Mouse (Mus musculus) heart, embryonic 16.5 days (tissue): ENCODE measurements around the gene Bcl2l10. TPM values are rescaled to one million over a fixed set of nuclear protein-coding genes. Genes with fewer than 3 reads are reported as not detected.

ENCODE experiments used
- ATAC-seq: fragments of 200-750 bp; cut with Nextera tagmentation; replicated peaks from 2 replicates; pipeline ENCODE4 v1.8.0; 2017; ENCODE audit warnings: moderate number of reproducible peaks; ENCODE audit not compliant: insufficient read depth, low FRiP score; ENCODE audit errors: extremely low read depth
- H3K27ac ChIP-seq: fragments of 300-500 bp; sonication (generic); 2 replicates; pipeline ENCODE4 v1.5.1; 2014; ENCODE audit warnings: mild to moderate bottlenecking, low read length, control low read depth, moderate library complexity
- H3K27me3 ChIP-seq: fragments of 300-500 bp; sonication (generic); 2 replicates; pipeline ENCODE4 v1.6.1; 2014; ENCODE audit warnings: low read length, mixed read lengths; ENCODE audit not compliant: control insufficient read depth, insufficient read depth
- H3K36me3 ChIP-seq: fragments of 300-500 bp; sonication (generic); 2 replicates; pipeline ENCODE4 v1.6.1; 2014; ENCODE audit not compliant: control insufficient read depth, insufficient read depth
- H3K4me1 ChIP-seq: fragments of 300-500 bp; sonication (generic); 2 replicates; pipeline ENCODE4 v1.6.1; 2014; ENCODE audit warnings: low read length, mixed read lengths; ENCODE audit not compliant: control insufficient read depth, insufficient read depth
- H3K4me2 ChIP-seq: fragments of 300-500 bp; sonication (generic); 2 replicates; pipeline ENCODE4 v1.6.1; 2014; ENCODE audit warnings: low read depth, mild to moderate bottlenecking, control low read depth, low read length
- H3K4me3 ChIP-seq: fragments of 300-500 bp; sonication (generic); 2 replicates; pipeline ENCODE4 v1.5.1; 2014; ENCODE audit warnings: mild to moderate bottlenecking, control low read depth, low read length
- H3K9ac ChIP-seq: fragments of 300-500 bp; sonication (generic); 2 replicates; pipeline ENCODE4 v1.6.1; 2014; ENCODE audit warnings: low read length, control low read depth
- H3K9me3 ChIP-seq: fragments of 300-500 bp; sonication (generic); replicated peaks from 2 replicates; pipeline ENCODE4 v1.6.1; 2016; ENCODE audit warnings: low read length; ENCODE audit not compliant: control insufficient read depth
- WGBS: fragments of 180-500 bp; shearing (Covaris S2); extraction: QIAGEN DNeasy Blood & Tissue Kit; methylation state at CpG from one replicate; pipeline ENCODE4 v1.1.7; 2014; 5-methylcytosine and 5-hydroxymethylcytosine counted together
- polyA plus RNA-seq: library from polyadenylated mRNA; unstranded; fragments of >200 nt; fragmentation: Nextera tagmentation; extraction: Ambion mirVana; gene quantifications from 2 replicates; pipeline ENCODE4 v1.2.1, GENCODE M21; 2015

Gene Bcl2l10
- polyA plus RNA-seq, 1 experiment from 2014 or later: not detected

DNA sequence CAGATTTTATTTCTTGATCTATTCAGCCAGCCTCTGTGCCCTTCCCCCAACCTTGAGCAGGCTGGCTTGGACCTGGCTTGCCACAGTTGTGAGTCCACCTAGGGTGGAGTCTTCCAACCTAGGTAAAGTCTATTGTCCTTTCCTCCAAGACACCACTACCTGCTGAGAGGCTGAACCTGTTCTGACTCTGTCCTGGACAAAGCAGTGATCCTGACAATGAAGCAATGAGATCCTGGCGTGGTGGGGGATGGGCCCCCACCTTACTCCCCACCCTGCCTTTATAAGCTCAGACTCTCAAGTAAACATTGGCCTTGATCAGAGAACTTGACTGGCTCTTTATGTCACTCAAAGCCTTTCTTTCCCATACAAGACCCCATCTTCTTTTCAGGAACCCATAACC is 28.9 kb downstream of the Bcl2l10 start:
- WGBS: 62% methylated on average over 1 of the region's 1 CpGs
- H3K4me1 ChIP-seq: no peaks in the 10 kb centered on the region
- no peak overlapping the region for H3K27ac ChIP-seq
- H3K4me3 ChIP-seq: no peak overlapping the region
- H3K36me3 ChIP-seq: no peaks in the 10 kb centered on the region
- 0 out of 2 replicates have a peak, but pooled peaks cover 2% of the 10 kb centered on the region for H3K9me3 ChIP-seq
- ATAC-seq: no peak
- no peak overlapping the region for H3K9ac ChIP-seq
- no peak overlapping the region for H3K4me2 ChIP-seq
- H3K27me3 ChIP-seq: no peaks in the 10 kb centered on the region

DNA sequence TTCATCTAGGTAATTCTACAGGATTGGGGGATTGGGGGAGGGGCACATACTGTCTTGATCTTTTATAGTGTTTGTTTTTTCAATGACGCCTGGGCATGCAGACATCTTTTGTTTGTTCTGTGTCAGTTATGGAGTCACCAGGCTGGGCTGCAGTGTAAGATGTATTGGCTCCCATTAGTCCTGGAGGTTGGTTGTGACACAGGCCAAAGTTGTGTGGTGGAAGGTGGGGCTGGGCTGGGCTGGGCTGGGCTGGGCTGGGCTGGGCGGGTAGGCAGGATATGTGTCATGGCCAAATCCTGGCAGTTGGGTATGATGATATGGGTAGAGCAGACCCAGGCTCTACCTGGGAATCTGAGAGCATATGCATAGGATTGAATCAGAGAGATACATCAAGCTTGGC is 31.2 kb downstream of the Bcl2l10 start:
- no peak for ATAC-seq
- WGBS: 85% methylated on average over 2 of the region's 2 CpGs
- no peak overlapping the region for H3K4me3 ChIP-seq
- 0 out of 2 replicates have a peak, but pooled peaks cover 2% of the 10 kb centered on the region for H3K9me3 ChIP-seq
- H3K27ac ChIP-seq: no peak overlapping the region
- H3K4me1 ChIP-seq: no peaks in the 10 kb centered on the region
- H3K9ac ChIP-seq: no peak overlapping the region
- no peaks in the 10 kb centered on the region for H3K36me3 ChIP-seq
- no peaks in the 10 kb centered on the region for H3K27me3 ChIP-seq
- no peak overlapping the region for H3K4me2 ChIP-seq

DNA sequence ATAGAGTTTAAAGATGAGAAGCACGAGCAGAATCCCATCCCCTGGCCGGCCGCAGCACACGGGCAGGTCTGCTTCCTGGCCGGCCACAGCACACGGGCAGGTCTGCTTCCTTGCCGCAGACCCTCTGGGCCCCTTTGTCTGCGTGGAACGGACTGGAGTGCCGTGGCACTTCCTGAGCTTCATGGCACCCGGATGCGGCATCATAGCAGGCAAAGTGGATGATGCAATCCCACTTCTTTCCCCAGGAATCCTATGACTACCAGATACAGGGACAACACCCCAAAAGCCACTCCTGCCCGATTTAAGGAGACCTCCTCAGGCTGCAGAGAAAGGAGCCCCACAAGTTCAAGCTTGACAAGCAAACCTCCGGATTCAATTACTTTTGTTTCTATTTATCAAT is 35.3 kb downstream of the Bcl2l10 start:
- ATAC-seq: no peak
- Histone ChIP-seq H3K4me1 (no peaks in the 10 kb centered on the region), H3K4me3 (no peak overlapping the region), H3K27ac (no peak overlapping the region), H3K27me3 (no peaks in the 10 kb centered on the region), H3K9me3 (no peaks in the 10 kb centered on the region), H3K4me2 (no peak overlapping the region), H3K36me3 (peaks cover 13% of the 10 kb centered on the region), H3K9ac (no peak overlapping the region)
- 85% methylated on average over 14 of the region's 14 CpGs for WGBS

DNA sequence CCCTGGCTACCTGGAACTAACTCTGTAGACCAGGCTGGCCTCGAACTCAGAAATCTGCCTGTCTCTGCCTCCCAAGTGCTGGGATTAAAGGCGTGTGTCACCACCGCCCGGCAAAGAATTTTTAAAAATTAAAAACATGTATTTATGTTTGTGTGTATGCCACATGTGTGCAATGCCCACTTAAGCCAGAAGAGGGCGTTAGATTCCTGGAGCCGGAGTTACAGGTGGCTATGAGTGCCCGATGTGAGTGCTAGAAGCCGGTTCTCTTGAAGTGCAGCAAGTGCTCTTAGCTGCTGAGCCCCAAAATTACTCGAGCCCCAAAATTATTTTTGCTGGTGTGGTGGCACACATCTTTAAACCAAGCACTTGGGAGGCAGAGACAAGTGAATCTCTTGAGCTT is 36.2 kb downstream of the Bcl2l10 start:
- H3K27ac ChIP-seq: no peak overlapping the region

DNA sequence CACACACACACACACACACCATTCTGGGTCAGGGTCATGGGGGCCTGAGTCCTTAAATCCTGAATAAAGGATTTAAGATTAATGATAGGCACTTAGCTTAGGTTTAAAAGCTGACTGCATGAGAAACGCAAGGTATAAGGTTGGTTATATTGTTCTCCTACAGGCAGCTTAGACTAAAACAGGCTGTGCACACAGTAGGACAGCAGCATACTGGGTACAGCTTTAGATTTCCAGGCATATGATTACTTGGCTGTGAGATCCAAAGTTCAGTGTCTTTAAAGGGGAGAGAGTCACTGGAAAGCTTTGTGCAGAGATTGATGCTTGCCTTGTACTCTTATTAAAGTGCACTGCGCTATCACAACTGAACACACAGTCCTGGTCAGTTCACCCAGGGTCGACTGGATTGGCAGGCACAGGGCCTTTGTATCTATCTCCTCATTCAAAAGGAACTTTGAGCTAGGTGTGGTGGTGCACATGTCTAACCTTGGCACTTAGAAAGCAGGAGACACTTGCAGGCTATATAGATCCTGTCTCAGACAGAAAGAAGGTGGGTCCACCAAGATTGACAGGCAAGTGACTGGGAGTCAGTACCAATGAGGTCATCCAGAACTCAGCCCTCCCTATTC is 36.9 kb downstream of the Bcl2l10 start:
- no peaks in the 10 kb centered on the region for H3K27me3 ChIP-seq
- H3K4me3 ChIP-seq: no peak overlapping the region
- H3K4me2 ChIP-seq: no peak overlapping the region
- H3K9ac ChIP-seq: no peak overlapping the region
- 84% methylated on average over 3 of the region's 3 CpGs for WGBS
- no peaks in the 10 kb centered on the region for H3K4me1 ChIP-seq
- no peak for ATAC-seq
- H3K36me3 ChIP-seq: peaks cover 26% of the 10 kb centered on the region
- no peaks in the 10 kb centered on the region for H3K9me3 ChIP-seq
- no peak overlapping the region for H3K27ac ChIP-seq

More for the DNA sequence above, 36.2 kb downstream of the Bcl2l10 start:
- Histone ChIP-seq H3K36me3 (peaks cover 19% of the 10 kb centered on the region), H3K9me3 (no peaks in the 10 kb centered on the region), H3K4me3 (no peak overlapping the region), H3K4me1 (no peaks in the 10 kb centered on the region), H3K9ac (no peak overlapping the region), H3K27me3 (no peaks in the 10 kb centered on the region), H3K4me2 (no peak overlapping the region)
- 85% methylated on average over 9 of the region's 9 CpGs for WGBS
- ATAC-seq: no peak

DNA sequence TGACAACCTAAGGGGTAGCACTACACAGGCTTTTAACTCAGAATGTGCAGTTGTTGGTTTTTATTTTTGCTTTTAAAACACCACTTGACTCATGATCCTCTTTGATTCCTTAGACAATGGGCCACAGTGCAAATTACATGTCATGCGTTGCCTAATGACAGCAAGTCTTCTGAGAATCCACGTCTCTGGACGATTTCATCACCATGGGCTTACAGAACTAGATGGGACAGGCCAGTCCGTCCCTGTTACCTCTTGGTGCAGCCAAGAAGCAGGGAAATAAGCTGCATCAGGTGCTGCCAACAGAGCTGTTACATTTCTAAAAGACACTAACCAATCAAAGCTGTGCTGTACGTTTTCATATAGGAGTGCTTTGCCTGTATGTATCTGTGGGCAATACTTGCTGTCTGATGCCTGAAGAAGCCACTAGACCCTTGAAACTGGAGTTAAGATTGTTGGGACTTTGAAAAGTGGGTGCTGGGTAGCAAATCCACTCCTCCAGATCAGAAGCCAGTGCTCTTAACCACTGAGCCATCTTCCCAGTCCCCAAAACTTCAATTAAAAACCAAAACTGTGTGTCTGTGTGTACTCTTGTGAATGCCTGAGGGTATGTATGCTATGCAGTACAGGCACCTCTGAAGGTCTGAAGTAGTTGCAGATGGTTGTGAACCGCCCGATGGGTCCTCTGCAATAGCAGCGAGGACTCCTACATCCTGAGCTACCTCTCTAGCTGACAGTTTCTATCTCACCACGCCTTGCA is 37.8 kb downstream of the Bcl2l10 start:
- no peak for ATAC-seq
- 80% methylated on average over 9 of the region's 9 CpGs for WGBS
- H3K4me3 ChIP-seq: no peak overlapping the region
- no peak overlapping the region for H3K9ac ChIP-seq
- peaks cover 30% of the 10 kb centered on the region for H3K36me3 ChIP-seq
- H3K27ac ChIP-seq: no peak overlapping the region
- H3K4me2 ChIP-seq: no peak overlapping the region
- H3K4me1 ChIP-seq: no peaks in the 10 kb centered on the region
- no peaks in the 10 kb centered on the region for H3K9me3 ChIP-seq
- H3K27me3 ChIP-seq: no peaks in the 10 kb centered on the region

DNA sequence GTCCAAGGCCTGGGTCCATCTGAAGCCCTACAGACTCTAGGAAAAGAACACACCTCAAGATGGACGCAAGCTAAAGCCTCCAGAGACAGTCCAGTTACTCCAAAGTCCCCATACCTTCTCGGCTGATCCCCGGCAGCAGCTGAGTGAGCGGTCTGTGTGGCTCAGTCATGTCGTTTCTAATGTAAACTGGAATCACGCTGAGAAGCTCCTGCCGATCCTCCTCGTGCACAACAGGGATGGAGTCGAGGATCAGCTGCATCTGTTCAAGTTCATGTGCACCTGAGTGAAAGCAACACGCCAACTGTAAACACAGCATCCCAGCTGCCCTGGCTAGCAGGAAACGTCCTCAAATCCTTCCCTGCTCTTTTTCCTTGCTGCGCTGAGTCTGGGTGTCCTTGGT is 45.7 kb downstream of the Bcl2l10 start:
- Histone ChIP-seq H3K36me3 (peaks cover 59% of the 10 kb centered on the region), H3K4me2 (no peak overlapping the region), H3K9ac (no peak overlapping the region), H3K27me3 (no peaks in the 10 kb centered on the region), H3K9me3 (no peaks in the 10 kb centered on the region), H3K27ac (no peak overlapping the region), H3K4me1 (no peaks in the 10 kb centered on the region), H3K4me3 (no peak overlapping the region)
- 81% methylated on average over 12 of the region's 12 CpGs for WGBS
- ATAC-seq: no peak

DNA sequence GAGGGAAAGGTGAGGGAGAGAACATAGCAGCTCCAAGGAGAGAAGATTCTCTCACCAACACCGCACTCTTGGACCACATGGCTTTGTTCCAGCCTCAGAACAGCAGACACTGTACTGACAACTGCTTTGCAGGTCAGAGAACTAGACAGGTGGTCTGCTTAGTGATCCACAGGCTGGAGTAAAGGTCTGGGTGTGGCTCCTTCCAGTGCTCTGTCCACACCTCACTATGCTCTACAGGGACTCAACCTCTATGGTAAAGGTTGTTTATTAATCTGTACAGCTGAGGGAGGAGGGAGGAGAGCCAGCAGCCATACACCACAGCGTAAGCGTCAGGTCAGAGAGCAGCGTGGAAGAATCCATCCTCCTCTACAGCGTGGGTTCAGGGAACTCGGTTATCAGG is 48.4 kb downstream of the Bcl2l10 start:
- no peak overlapping the region for H3K9ac ChIP-seq
- no peak overlapping the region for H3K27ac ChIP-seq
- 77% methylated on average over 6 of the region's 6 CpGs for WGBS
- H3K4me3 ChIP-seq: no peak overlapping the region
- peaks cover 6% of the 10 kb centered on the region for H3K4me1 ChIP-seq
- H3K27me3 ChIP-seq: no peaks in the 10 kb centered on the region
- H3K4me2 ChIP-seq: no peak overlapping the region
- H3K9me3 ChIP-seq: no peaks in the 10 kb centered on the region
- ATAC-seq: no peak
- peaks cover 42% of the 10 kb centered on the region for H3K36me3 ChIP-seq

DNA sequence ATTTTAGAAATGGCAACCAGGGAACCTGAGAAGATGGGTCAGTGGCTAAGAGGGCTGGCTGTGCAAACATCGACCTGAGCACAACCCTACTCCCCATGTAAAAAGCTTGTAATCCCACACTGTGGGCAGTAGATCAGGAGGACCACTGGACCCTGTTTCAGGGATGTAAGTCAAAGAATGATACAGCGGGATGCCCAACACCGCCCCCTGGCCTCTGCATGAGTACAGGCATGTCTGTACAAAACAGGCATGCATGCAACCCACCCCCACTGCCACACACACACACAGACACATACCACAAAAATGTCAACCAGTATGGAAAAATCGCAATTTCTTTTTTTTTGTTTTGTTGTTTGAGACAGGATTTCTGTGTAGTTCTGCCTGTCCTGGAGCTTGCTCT is 51.5 kb downstream of the Bcl2l10 start:
- H3K4me2 ChIP-seq: no peak overlapping the region
- H3K27me3 ChIP-seq: no peaks in the 10 kb centered on the region
- WGBS: 93% methylated on average over 4 of the region's 4 CpGs
- ATAC-seq: no peak
- no peak overlapping the region for H3K9ac ChIP-seq
- H3K4me3 ChIP-seq: no peak overlapping the region
- peaks cover 23% of the 10 kb centered on the region for H3K36me3 ChIP-seq
- H3K4me1 ChIP-seq: peaks cover 23% of the 10 kb centered on the region
- no peak overlapping the region for H3K27ac ChIP-seq
- H3K9me3 ChIP-seq: no peaks in the 10 kb centered on the region
